Mouse (Mus musculus) myocyte (in vitro differentiated cells): ENCODE measurements around the gene Topaz1.
"Not testable (repeated sequence)": the region's sequence is repeated elsewhere in the genome, so short reads cannot be mapped to it uniquely, and the experiment has no call there.

Experiments
- CEBPB ChIP-seq: IDR thresholded peaks from 2 replicates; pipeline ENCODE4 v1.6.1; 2011; ENCODE audit warnings: mild to moderate bottlenecking, moderate library complexity; ENCODE audit not compliant: poor library complexity, insufficient read depth, severe bottlenecking
- E2F4 ChIP-seq: IDR thresholded peaks from one replicate; pipeline ENCODE4 v1.6.1; 2011; ENCODE audit warnings: mild to moderate bottlenecking, control low read depth, moderate library complexity; ENCODE audit not compliant: insufficient read depth
- MAX ChIP-seq: IDR thresholded peaks from one replicate; pipeline ENCODE4 v1.6.1; 2011; ENCODE audit warnings: low read depth, mild to moderate bottlenecking, control low read depth
- MYOG ChIP-seq, 3 experiments: IDR thresholded peaks; one replicate each; pipeline ENCODE4 v1.6.1; 2011; ENCODE audit warnings: control low read depth in 2 of 3, low read depth in 2 of 3, mild to moderate bottlenecking in 2 of 3; ENCODE audit not compliant: insufficient read length in 2 of 3, control insufficient read depth in 1 of 3, insufficient read depth in 1 of 3
- POLR2A ChIP-seq: IDR thresholded peaks from one replicate; pipeline ENCODE4 v1.6.1; 2011; ENCODE audit warnings: low read depth, mild to moderate bottlenecking, control low read depth, moderate library complexity; ENCODE audit not compliant: insufficient read length
- POLR2AphosphoS2 ChIP-seq: IDR thresholded peaks from one replicate; pipeline ENCODE4 v1.6.1; 2011; ENCODE audit warnings: low read depth, control low read depth; ENCODE audit not compliant: insufficient read length
- TCF12 ChIP-seq: IDR thresholded peaks from one replicate; pipeline ENCODE4 v1.6.1; 2011; ENCODE audit warnings: mild to moderate bottlenecking, control low read depth; ENCODE audit not compliant: poor library complexity, insufficient read depth, severe bottlenecking
- TCF3 ChIP-seq: IDR thresholded peaks from one replicate; pipeline ENCODE4 v1.6.1; 2011; ENCODE audit warnings: low read depth, control low read depth; ENCODE audit not compliant: insufficient read length
- USF1 ChIP-seq: IDR thresholded peaks from one replicate; pipeline ENCODE4 v1.6.1; 2011; ENCODE audit warnings: low read depth, mild to moderate bottlenecking, control low read depth, moderate library complexity

DNA sequence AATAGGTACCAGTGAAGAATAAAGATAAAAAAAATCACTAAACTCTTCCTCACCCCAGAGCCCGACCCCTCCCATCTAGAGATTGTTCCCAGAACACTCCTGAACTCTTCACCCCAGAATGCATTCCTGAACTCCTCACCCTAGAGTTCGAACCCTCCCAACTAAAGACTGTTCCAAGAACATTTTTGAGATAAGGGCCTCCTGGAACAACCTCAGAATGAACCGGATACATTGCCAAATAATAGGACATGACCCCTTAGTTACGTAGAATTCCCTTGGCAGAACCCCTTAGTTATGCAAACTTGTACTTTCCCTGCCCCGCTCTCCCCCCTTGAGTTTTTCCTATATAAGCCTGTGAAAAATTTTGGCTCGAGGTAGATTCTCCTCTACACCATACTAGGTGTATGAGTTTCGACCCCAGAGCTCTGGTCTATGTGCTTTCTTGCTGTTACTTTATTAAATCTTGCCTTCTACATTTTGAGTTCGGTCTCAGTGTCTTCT, 100.7 kb downstream of the Topaz1 start:
- not testable (repeated sequence) for TF ChIP-seq POLR2A; USF1; MYOG (IDR thresholded peaks at IDR 0.05; ENCODE audit: control insufficient read depth in 1 of 3, insufficient read depth in 1 of 3, insufficient read length in 2 of 3, low read depth in 2 of 3); MAX; POLR2AphosphoS2; E2F4; CEBPB; TCF3; TCF12
